Mouse (Mus musculus) cortical plate, adult 2 months (tissue): ENCODE data around the gene Susd1. TPM values are rescaled to one million over a fixed set of nuclear protein-coding genes. Genes with fewer than 3 reads are reported as not detected.
"Not testable (repeated sequence)": the region's sequence is repeated elsewhere in the genome, so short reads cannot be mapped to it uniquely, and the experiment has no call there.

ENCODE experiments used
- H3K27ac ChIP-seq: fragments of 200-500 bp; 2 replicates; pipeline ENCODE4 v1.5.1; 2012; ENCODE audit warnings: low read length, control low read depth, inconsistent platforms; ENCODE audit not compliant: insufficient read depth
- H3K4me1 ChIP-seq: fragments of 200-500 bp; 2 replicates; pipeline ENCODE4 v1.6.1; 2011; ENCODE audit warnings: low read length; ENCODE audit not compliant: control insufficient read depth, insufficient read depth
- H3K4me3 ChIP-seq: fragments of 200-500 bp; 2 replicates; pipeline ENCODE4 v1.5.1; 2011; ENCODE audit warnings: mild to moderate bottlenecking, low read length, control low read depth; ENCODE audit not compliant: insufficient read depth
- CTCF ChIP-seq: fragments of 200-500 bp; IDR thresholded peaks from 2 replicates; pipeline ENCODE4 v1.5.1; 2011; ENCODE audit warnings: mild to moderate bottlenecking, control low read depth, low read length; ENCODE audit not compliant: insufficient read depth; ENCODE audit errors: extremely low read depth
- POLR2A ChIP-seq: fragments of 200-500 bp; IDR thresholded peaks from 2 replicates; pipeline ENCODE4 v1.6.1; 2011; ENCODE audit warnings: mild to moderate bottlenecking, low read length, control low read depth; ENCODE audit not compliant: insufficient read depth; ENCODE audit errors: extremely low read depth
- polyA plus RNA-seq: library from polyadenylated mRNA; depleted of rRNA; stranded (reverse); fragments of >200 nt; gene quantifications from 2 replicates; pipeline ENCODE4 v1.2.3, GENCODE M21; 2012

The Susd1 gene
- polyA plus RNA-seq, 1 experiment, result 12.8 TPM

GRCm38 (mm10) chr4:59302387-59302786 is 136.0 kb downstream of the Susd1 start:
- Histone ChIP-seq H3K4me1 (no peaks in the 10 kb centered on the region), H3K4me3 (no peak overlapping the region), H3K27ac (no peak overlapping the region)
- no peak for TF ChIP-seq CTCF
- TF ChIP-seq POLR2A, result no peak

- no peaks in the 10 kb centered on the region for H3K4me1 ChIP-seq
- H3K27ac ChIP-seq, result no peak overlapping the region
- TF ChIP-seq POLR2A (no peak), CTCF (no peak)
- H3K4me3 ChIP-seq, result no peak overlapping the region
These were observed 137.2 kb downstream of the Susd1 start for GRCm38 (mm10) chr4:59301025-59301815.

- no peak for TF ChIP-seq CTCF
- TF ChIP-seq POLR2A, result no peak
- Histone ChIP-seq H3K4me3 (no peak overlapping the region), H3K4me1 (no peaks in the 10 kb centered on the region), H3K27ac (no peak overlapping the region)
These were observed 139.5 kb downstream of the Susd1 start for GRCm38 (mm10) chr4:59298719-59299496.

- Histone ChIP-seq H3K4me1 (no peaks in the 10 kb centered on the region), H3K27ac (no peak overlapping the region), H3K4me3 (no peak overlapping the region)
- TF ChIP-seq POLR2A (no peak), CTCF (no peak)
These were observed 143.3 kb downstream of the Susd1 start for GRCm38 (mm10) chr4:59295127-59295526.

GRCm38 (mm10) chr4:59294661-59295060 is 143.8 kb downstream of the Susd1 start:
- H3K4me1 ChIP-seq, result no peaks in the 10 kb centered on the region
- no peak for TF ChIP-seq POLR2A
- no peak for TF ChIP-seq CTCF
- no peak overlapping the region for H3K27ac ChIP-seq
- no peak overlapping the region for H3K4me3 ChIP-seq

- Histone ChIP-seq H3K27ac (no peak overlapping the region), H3K4me1 (no peaks in the 10 kb centered on the region), H3K4me3 (no peak overlapping the region)
- no peak for TF ChIP-seq CTCF
- TF ChIP-seq POLR2A, result no peak
These were observed 146.3 kb downstream of the Susd1 start for GRCm38 (mm10) chr4:59291914-59292718.

GRCm38 (mm10) chr4:59290972-59291576 is 147.4 kb downstream of the Susd1 start:
- Histone ChIP-seq H3K4me1 (no peaks in the 10 kb centered on the region), H3K27ac (no peak overlapping the region), H3K4me3 (no peak overlapping the region)
- TF ChIP-seq POLR2A (no peak), CTCF (no peak)

- Histone ChIP-seq H3K4me1 (no peaks in the 10 kb centered on the region), H3K4me3 (no peak overlapping the region), H3K27ac (no peak overlapping the region)
- TF ChIP-seq POLR2A (no peak), CTCF (no peak)
These were observed 151.3 kb downstream of the Susd1 start for GRCm38 (mm10) chr4:59287103-59287502.

GRCm38 (mm10) chr4:59286351-59286750 is 152.1 kb downstream of the Susd1 start:
- H3K27ac ChIP-seq, H3K4me3 ChIP-seq, H3K4me1 ChIP-seq: not testable (repeated sequence)
